Mouse (Mus musculus): ENCODE results near the gene Ppp1r1c. TPM values are rescaled to one million over a fixed set of nuclear protein-coding genes. Genes with fewer than 3 reads are reported as not detected.
A peak's percentile ranks its signal among the peaks of the same experiment; 100 is the strongest.
"Not testable (repeated sequence)": the region's sequence is repeated elsewhere in the genome, so short reads cannot be mapped to it uniquely, and the experiment has no call there.

The Ppp1r1c gene
- polyA plus RNA-seq, 1 experiment from 2014 or later = 0.13 TPM

DNA sequence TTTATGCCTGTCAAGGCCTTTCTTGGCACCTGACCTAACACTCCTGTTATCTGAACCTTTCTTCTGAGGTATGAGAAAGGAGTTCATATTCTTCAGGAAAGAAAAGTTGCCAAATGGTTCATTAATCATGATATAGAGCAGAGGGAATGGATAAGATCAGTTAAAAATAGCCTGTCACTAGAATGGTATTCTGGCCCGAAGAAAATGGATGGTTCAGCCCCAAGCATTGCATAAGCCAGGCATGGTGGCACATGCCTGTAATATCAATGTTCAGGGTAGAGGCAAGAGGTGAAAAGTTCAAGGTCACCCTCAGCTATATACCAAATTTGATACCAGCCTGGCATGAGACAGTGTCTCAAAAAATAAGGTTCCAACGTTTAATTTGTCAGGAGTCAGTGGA is 85.6 kb downstream of the Ppp1r1c start:
- no peak overlapping the region for H3K27ac ChIP-seq
- 0 out of 2 replicates have a peak, but pooled peaks cover 4% of the 10 kb centered on the region for H3K4me1 ChIP-seq (replicated peaks)
- no peak for ATAC-seq (replicated peaks; ENCODE audit: insufficient number of reproducible peaks, insufficient read depth, low FRiP score, low read depth)
- no peaks in the 10 kb centered on the region for H3K9me3 ChIP-seq (replicated peaks)
- no peak overlapping the region for H3K4me2 ChIP-seq
- H3K9ac ChIP-seq = no peak overlapping the region
- H3K4me3 ChIP-seq = no peak overlapping the region
- WGBS = 34% methylated on average over 2 of the region's 2 CpGs
- H3K36me3 ChIP-seq = no peaks in the 10 kb centered on the region
- H3K27me3 ChIP-seq = no peaks in the 10 kb centered on the region

DNA sequence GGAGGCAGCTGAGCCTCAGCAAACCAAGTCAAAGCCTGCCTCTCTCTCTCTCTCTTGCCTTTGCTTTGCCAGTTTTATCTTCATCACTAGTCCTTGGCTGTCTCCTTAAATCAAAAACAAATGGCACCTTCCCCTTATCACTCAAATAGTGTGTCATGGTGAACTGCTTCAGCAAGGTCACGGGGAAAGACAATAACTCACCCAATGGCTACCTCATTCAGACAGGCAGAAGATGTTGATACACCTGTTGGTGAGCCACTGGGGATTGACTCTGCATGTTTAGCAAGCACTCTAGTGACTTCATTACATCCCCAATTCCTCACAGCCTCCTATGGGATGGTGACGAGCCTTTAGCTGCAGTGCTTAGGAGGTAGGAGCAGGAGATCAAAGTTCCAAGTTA is 89.9 kb downstream of the Ppp1r1c start:
- Histone ChIP-seq H3K27me3 (no peaks in the 10 kb centered on the region), H3K27ac (no peak overlapping the region), H3K9ac (no peak overlapping the region), H3K9me3 (replicated peaks) (no peaks in the 10 kb centered on the region), H3K4me2 (no peak overlapping the region), H3K4me3 (no peak overlapping the region), H3K36me3 (no peaks in the 10 kb centered on the region), H3K4me1 (replicated peaks) (0 out of 2 replicates have a peak, but pooled peaks cover 4% of the 10 kb centered on the region)
- ATAC-seq (replicated peaks; ENCODE audit: insufficient number of reproducible peaks, insufficient read depth, low FRiP score, low read depth) = no peak
- 50% methylated on average over 2 of the region's 2 CpGs for WGBS

DNA sequence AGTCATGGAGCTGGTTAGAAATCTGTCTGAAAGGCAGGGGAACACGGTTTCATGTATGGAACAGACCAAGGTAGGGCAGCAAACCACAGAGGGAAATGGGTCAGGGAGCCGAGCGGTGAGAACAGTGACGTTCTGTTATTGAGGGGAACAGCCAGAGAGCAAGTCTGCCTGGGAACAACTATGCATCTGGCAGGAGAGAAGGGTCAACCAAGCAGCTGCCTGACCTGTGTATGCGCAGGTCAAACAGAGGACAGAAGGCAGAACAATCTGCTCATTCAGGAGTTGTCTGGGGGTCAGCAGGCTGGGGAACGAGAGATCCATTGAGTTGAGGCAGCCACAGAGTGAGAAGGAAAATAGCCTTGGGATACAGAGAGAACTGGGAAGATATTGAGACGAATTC is 91.0 kb downstream of the Ppp1r1c start:
- no peak overlapping the region for H3K9ac ChIP-seq
- H3K4me2 ChIP-seq = no peak overlapping the region
- no peaks in the 10 kb centered on the region for H3K36me3 ChIP-seq
- no peaks in the 10 kb centered on the region for H3K9me3 ChIP-seq (replicated peaks)
- H3K27ac ChIP-seq = no peak overlapping the region
- ATAC-seq (replicated peaks; ENCODE audit: insufficient number of reproducible peaks, insufficient read depth, low FRiP score, low read depth) = no peak
- WGBS = 52% methylated on average over 7 of the region's 7 CpGs
- no peaks in the 10 kb centered on the region for H3K27me3 ChIP-seq
- H3K4me1 ChIP-seq (replicated peaks) = no peaks in the 10 kb centered on the region
- H3K4me3 ChIP-seq = no peak overlapping the region

DNA sequence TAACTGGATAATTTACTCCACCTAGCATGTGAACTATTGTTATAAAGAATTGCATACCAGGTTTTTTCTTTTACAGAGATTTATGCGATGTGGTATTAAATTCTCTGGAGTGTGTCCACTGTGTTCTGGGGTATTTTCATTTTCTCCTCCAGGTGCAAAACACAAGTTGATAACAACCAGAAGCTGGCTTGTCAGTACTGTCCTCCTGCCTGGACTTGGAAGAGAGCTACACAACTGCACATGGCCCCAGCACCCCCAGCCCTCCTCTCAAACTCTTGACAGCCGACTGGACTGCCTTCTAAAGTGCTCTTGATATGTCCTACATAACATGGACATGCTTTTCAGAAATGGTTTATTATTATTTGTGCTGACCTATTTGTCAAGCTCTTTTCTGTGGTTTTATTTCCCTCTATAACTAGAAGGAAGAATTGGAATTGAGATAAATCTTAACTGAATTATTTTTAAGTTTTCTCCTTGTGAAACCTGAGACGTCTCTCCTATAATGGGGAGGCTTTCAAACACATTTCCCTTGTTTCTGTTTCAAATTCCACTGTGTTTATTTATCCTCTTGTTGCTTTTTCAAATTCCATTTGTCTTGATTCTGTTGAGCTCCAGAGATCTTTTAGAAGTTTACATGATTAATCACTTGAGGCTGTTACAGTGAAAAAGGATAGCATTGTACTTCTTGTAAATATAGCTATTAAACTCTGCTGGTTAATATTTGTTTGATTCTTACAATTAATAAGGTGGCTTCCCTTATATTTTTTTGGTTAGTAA is 108.3 kb downstream of the Ppp1r1c start:
- H3K4me2 ChIP-seq = no peak overlapping the region
- H3K36me3 ChIP-seq = no peaks in the 10 kb centered on the region
- WGBS = 48% methylated on average over 3 of the region's 3 CpGs
- no peak overlapping the region for H3K4me3 ChIP-seq
- no peaks in the 10 kb centered on the region for H3K27me3 ChIP-seq
- no peaks in the 10 kb centered on the region for H3K9me3 ChIP-seq (replicated peaks)
- no peak for ATAC-seq (replicated peaks; ENCODE audit: insufficient number of reproducible peaks, insufficient read depth, low FRiP score, low read depth)
- H3K4me1 ChIP-seq (replicated peaks) = no peaks in the 10 kb centered on the region
- no peak overlapping the region for H3K9ac ChIP-seq
- H3K27ac ChIP-seq = no peak overlapping the region

DNA sequence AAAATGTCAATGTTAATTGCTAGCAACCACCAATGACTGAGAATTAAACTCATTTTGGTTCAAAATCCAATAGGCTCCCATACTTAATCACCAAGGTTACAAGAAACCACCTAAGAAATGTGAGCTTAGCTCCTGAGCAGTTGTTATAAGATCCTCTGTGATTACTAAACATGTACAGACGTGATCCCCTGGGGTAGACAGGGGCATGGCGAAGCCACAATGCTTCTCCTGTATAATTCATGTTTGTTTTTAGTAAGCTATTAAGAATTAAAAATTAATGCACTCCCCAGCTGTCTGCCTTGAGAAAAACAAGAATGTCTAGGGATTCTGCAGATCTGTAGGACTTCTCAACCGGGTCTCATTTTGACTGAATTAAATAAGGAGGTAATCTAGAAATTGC is 112.0 kb downstream of the Ppp1r1c start:
- no peak for ATAC-seq (replicated peaks; ENCODE audit: insufficient number of reproducible peaks, insufficient read depth, low FRiP score, low read depth)
- no peak overlapping the region for H3K27ac ChIP-seq
- no peak overlapping the region for H3K4me3 ChIP-seq
- H3K4me1 ChIP-seq (replicated peaks) = no peaks in the 10 kb centered on the region
- H3K36me3 ChIP-seq = no peaks in the 10 kb centered on the region
- no peak overlapping the region for H3K9ac ChIP-seq
- no peaks in the 10 kb centered on the region for H3K27me3 ChIP-seq
- no peaks in the 10 kb centered on the region for H3K9me3 ChIP-seq (replicated peaks)
- 81% methylated on average over 3 of the region's 3 CpGs for WGBS
- H3K4me2 ChIP-seq = no peak overlapping the region

DNA sequence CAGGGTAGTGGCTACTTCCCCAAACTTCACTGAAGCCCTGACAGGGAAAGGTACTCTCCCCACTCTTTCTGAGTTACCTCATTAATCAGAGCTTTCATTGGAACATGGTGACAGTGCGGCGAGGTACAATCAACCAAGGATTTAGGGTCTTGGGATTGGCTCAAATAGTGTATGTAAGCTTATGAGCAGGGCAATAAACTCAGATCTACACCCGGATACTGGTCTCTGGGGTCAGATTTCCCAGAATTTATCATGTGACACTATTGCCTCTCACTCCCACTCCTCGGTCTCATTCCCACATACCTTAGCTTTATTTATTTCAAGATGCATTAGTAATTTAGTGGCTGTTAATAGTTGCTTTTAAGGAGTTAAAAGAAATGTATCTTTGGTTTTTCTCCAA is 118.3 kb downstream of the Ppp1r1c start:
- Histone ChIP-seq H3K27ac (no peak overlapping the region), H3K9ac (no peak overlapping the region), H3K4me3 (no peak overlapping the region), H3K4me1 (replicated peaks) (no peaks in the 10 kb centered on the region), H3K9me3 (replicated peaks) (no peaks in the 10 kb centered on the region), H3K36me3 (no peaks in the 10 kb centered on the region), H3K4me2 (no peak overlapping the region), H3K27me3 (no peaks in the 10 kb centered on the region)
- ATAC-seq (replicated peaks; ENCODE audit: insufficient number of reproducible peaks, insufficient read depth, low FRiP score, low read depth) = no peak
- WGBS = 73% methylated on average over 4 of the region's 4 CpGs

DNA sequence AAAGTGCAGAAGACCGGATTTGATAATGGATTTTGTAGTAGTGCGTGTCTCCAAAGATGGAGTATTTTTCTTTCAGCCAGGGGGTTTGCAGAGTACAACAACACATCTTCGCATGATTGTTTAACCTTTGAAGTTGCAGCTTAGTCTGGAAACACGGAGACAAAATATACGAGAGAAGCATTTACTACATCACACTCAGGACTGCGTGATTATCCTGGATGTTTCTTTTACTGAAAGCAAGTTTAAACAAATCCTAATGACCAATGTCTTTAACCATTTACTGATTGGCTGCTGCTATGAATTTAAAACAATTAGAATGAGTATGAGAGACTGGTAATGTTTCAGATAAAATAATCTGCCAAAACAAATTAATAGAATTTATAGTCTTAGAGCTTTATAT is 131.5 kb downstream of the Ppp1r1c start:
- Histone ChIP-seq H3K9ac (no peak overlapping the region), H3K36me3 (no peaks in the 10 kb centered on the region), H3K4me2 (no peak overlapping the region), H3K9me3 (replicated peaks) (no peaks in the 10 kb centered on the region), H3K27ac (no peak overlapping the region), H3K27me3 (no peaks in the 10 kb centered on the region), H3K4me3 (no peak overlapping the region), H3K4me1 (replicated peaks) (no peaks in the 10 kb centered on the region)
- ATAC-seq (replicated peaks; ENCODE audit: insufficient number of reproducible peaks, insufficient read depth, low FRiP score, low read depth) = no peak
- 69% methylated on average over 6 of the region's 6 CpGs for WGBS

DNA sequence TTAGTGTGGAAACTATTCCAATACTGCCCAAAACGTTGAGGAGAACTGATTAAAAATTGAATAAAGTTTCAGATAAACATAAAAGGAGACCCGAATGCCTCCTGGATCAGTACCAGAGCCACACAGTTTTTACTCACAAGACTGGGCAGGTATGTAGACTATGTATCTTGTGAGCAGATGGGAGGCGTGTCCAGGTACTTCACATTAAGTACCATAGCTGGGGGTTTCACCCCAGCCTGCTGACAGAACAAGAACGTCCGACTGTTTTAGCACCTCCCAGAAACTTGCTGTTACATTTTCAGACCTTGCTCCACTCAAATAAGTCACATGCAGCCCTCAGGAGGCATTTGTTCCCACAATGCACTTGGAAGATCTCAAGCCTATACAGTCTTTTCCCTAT is 131.9 kb downstream of the Ppp1r1c start:
- no peak overlapping the region for H3K27ac ChIP-seq
- H3K36me3 ChIP-seq = no peaks in the 10 kb centered on the region
- no peaks in the 10 kb centered on the region for H3K4me1 ChIP-seq (replicated peaks)
- H3K4me2 ChIP-seq = no peak overlapping the region
- H3K9ac ChIP-seq = no peak overlapping the region
- ATAC-seq (replicated peaks; ENCODE audit: insufficient number of reproducible peaks, insufficient read depth, low FRiP score, low read depth) = no peak
- no peaks in the 10 kb centered on the region for H3K9me3 ChIP-seq (replicated peaks)
- H3K27me3 ChIP-seq = no peaks in the 10 kb centered on the region
- WGBS = 50% methylated on average over 5 of the region's 5 CpGs
- H3K4me3 ChIP-seq = no peak overlapping the region

DNA sequence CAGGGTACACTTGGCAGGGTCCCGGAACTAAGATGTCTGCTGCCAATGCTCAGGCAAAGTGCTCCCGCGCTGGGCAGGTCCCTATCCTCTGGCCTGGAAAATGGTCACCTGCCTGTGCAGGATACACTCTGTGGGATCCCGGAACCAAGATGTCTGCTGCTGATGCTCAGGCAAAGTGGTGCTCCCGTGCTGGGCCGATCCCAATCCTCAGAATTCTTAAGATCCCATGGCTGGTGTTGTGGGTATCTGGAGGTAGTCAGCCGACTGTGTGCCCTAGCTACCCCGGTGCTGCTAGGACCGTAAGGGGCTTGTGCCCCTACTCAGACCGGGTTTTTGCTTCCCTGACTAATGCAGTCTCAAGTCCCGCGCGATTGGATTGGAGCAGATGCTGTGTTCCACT is 139.8 kb downstream of the Ppp1r1c start:
- H3K4me3 ChIP-seq; H3K9me3 ChIP-seq (replicated peaks); H3K4me2 ChIP-seq; H3K27me3 ChIP-seq; H3K9ac ChIP-seq; H3K36me3 ChIP-seq; H3K4me1 ChIP-seq (replicated peaks); ATAC-seq (replicated peaks; ENCODE audit: insufficient number of reproducible peaks, insufficient read depth, low FRiP score, low read depth); H3K27ac ChIP-seq: not testable (repeated sequence)
- WGBS = 84% methylated on average over 13 of the region's 13 CpGs

DNA sequence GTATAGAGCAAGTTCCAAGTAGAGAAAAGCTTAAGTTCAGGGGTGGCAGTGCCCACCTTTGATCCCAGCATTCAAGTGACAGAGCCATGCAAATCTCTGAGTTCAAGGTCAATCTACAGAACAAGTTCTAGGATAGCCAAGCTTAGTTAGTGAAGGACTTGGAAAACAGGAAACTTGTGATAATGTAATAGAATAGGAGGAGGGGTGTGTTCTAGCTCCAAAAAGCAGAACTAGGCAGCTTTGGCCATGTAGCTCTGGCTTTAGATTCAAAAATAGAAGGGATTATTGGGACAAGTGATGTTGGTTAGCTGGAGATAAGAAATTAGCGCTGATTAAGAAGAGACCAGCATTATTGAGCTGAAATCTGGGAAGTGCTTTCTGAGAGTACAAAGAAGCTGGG is 149.3 kb downstream of the Ppp1r1c start:
- ATAC-seq (replicated peaks; ENCODE audit: insufficient number of reproducible peaks, insufficient read depth, low FRiP score, low read depth) = no peak
- Histone ChIP-seq H3K27ac (no peak overlapping the region), H3K36me3 (no peaks in the 10 kb centered on the region), H3K9ac (no peak overlapping the region), H3K4me3 (no peak overlapping the region), H3K9me3 (replicated peaks) (no peaks in the 10 kb centered on the region), H3K4me1 (replicated peaks) (no peaks in the 10 kb centered on the region), H3K4me2 (no peak overlapping the region), H3K27me3 (no peaks in the 10 kb centered on the region)
- WGBS = 67% methylated on average over 1 of the region's 1 CpGs

DNA sequence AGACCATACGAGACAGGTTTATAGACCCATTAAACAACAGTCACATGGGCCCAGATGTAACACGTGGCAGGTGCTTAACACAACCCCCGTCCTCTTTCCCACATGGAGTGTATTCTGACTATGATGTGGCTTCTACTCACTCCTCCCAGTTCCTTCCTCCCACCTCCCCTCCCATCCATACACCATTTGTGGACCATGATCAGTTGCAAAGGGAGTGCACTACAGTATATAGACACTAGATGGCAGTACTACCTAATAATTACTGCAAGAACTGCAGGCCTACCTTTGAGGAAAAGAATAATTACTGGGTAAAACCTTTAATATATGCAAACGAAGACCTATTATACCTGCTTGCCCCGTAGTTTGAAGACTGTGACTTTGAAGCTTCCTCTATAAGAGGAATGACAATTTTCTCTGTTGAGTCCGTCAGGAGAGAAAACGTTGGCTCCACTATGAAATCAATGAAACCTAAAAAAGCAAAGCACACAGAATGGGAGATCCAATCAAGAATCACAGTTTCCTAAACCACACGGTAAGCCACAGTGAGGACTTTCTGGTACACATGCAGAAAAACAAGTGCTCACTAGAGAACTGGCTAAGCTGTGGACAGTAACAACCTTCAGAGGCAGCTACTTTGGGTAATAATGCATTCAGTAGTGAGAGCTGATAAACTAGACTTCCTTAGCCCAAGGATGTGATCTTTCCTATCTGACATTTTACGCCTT is 157.9 kb downstream of the Ppp1r1c start:
- WGBS = 38% methylated on average over 9 of the region's 9 CpGs
- H3K4me2 ChIP-seq = no peak overlapping the region
- ATAC-seq (replicated peaks; ENCODE audit: insufficient number of reproducible peaks, insufficient read depth, low FRiP score, low read depth) = 0 out of 2 replicates have a peak, but pooled peaks have one; percentile 35

More for the DNA sequence above, 157.9 kb downstream of the Ppp1r1c start:
- H3K9ac ChIP-seq = no peak overlapping the region
- H3K27ac ChIP-seq = no peak overlapping the region
- no peaks in the 10 kb centered on the region for H3K4me1 ChIP-seq (replicated peaks)
- no peak overlapping the region for H3K4me3 ChIP-seq
- no peaks in the 10 kb centered on the region for H3K36me3 ChIP-seq
- H3K27me3 ChIP-seq = peaks cover 11% of the 10 kb centered on the region
- H3K9me3 ChIP-seq (replicated peaks) = no peaks in the 10 kb centered on the region

Measured in heart, embryonic 15.5 days (tissue).